Mouse (Mus musculus) ES-Bruce4 (cell line): ENCODE measurements around the gene P2ry2.

Experiments
- CTCF ChIP-seq: IDR thresholded peaks from one replicate; pipeline ENCODE4 v1.8.1; 2011; ENCODE audit warnings: low read depth, low read length
- EP300 ChIP-seq: IDR thresholded peaks from 2 replicates; pipeline ENCODE4 v1.6.1; 2011; ENCODE audit warnings: low read depth, low read length; ENCODE audit not compliant: insufficient read depth
- POLR2A ChIP-seq: IDR thresholded peaks from one replicate; pipeline ENCODE4 v1.8.1; 2011; ENCODE audit warnings: low read length; ENCODE audit not compliant: insufficient read depth

GRCm38 (mm10) chr7:101050724-101051550 lies 38.3 kb upstream of the P2ry2 start:
- TF ChIP-seq POLR2A (no peak), EP300 (no peak), CTCF (no peak)
